Mouse (Mus musculus): ENCODE data around the gene S100a10. TPM values are rescaled to one million over a fixed set of nuclear protein-coding genes. Genes with fewer than 3 reads are reported as not detected.
"Not testable (repeated sequence)": the region's sequence is repeated elsewhere in the genome, so short reads cannot be mapped to it uniquely, and the experiment has no call there.

The S100a10 gene
- polyA plus RNA-seq, 1 experiment from 2014 or later, result 50.9 TPM

GRCm38 (mm10) chr3:93520330-93521193, 34.3 kb upstream of the S100a10 start, which contains the start of gene S100a11:
Gene S100a11, plus strand, starts transcription at chr3:93520488.
- ATAC-seq (ENCODE audit: insufficient read depth), result peak; percentile 82
- peak within 1 kb of the TSS; percentile 67 for H3K27ac ChIP-seq (replicated peaks)
- WGBS (ENCODE audit: insufficient replicate concordance), result under 1% methylated on average over 38 of the region's 38 CpGs

GRCm38 (mm10) chr3:93521462-93522057, 33.3 kb upstream of the S100a10 start:
- Histone ChIP-seq H3K4me2 (peak overlapping the region; percentile 68), H3K4me1 (replicated peaks) (peaks cover 4% of the 10 kb centered on the region), H3K27me3 (no peaks in the 10 kb centered on the region), H3K4me3 (replicated peaks) (peak overlapping the region; percentile 58), H3K9ac (peak overlapping the region; percentile 9; the same call in 1 of the 2 replicates), H3K36me3 (replicated peaks) (0 out of 2 replicates have a peak, but pooled peaks cover 5% of the 10 kb centered on the region), H3K9me3 (replicated peaks) (no peaks in the 10 kb centered on the region), H3K27ac (replicated peaks) (0 out of 2 replicates have a peak overlapping the region, but pooled peaks have one; percentile 67)
- ATAC-seq (ENCODE audit: insufficient read depth), result no peak
- WGBS (ENCODE audit: insufficient replicate concordance), result 57% methylated on average over 8 of the region's 8 CpGs

More at GRCm38 (mm10) chr3:93520330-93521193, 34.3 kb upstream of the S100a10 start, which contains the start of gene S100a11:
- no peaks in the 10 kb centered on the region for H3K27me3 ChIP-seq
- no peaks in the 10 kb centered on the region for H3K9me3 ChIP-seq (replicated peaks)
- H3K36me3 ChIP-seq (replicated peaks), result no peaks in the 10 kb centered on the region
- peak within 1 kb of the TSS; percentile 68 for H3K4me2 ChIP-seq
- H3K4me3 ChIP-seq (replicated peaks), result peak within 1 kb of the TSS; percentile 58
- H3K9ac ChIP-seq, result peak within 1 kb of the TSS; percentile 45
- H3K4me1 ChIP-seq (replicated peaks), result peaks cover 4% of the 10 kb centered on the region

- Histone ChIP-seq H3K9ac (no peak overlapping the region), H3K4me3 (replicated peaks) (no peak overlapping the region), H3K36me3 (replicated peaks) (0 out of 2 replicates have a peak, but pooled peaks cover 6% of the 10 kb centered on the region), H3K27ac (replicated peaks) (no peak overlapping the region), H3K9me3 (replicated peaks) (no peaks in the 10 kb centered on the region), H3K27me3 (no peaks in the 10 kb centered on the region), H3K4me2 (no peak overlapping the region), H3K4me1 (replicated peaks) (peaks cover 4% of the 10 kb centered on the region)
- no peak for ATAC-seq (ENCODE audit: insufficient read depth)
- 33% methylated on average over 7 of the region's 7 CpGs for WGBS (ENCODE audit: insufficient replicate concordance)
Measured at GRCm38 (mm10) chr3:93522611-93523010, 32.3 kb upstream of the S100a10 start.

GRCm38 (mm10) chr3:93527300-93527699, 27.6 kb upstream of the S100a10 start:
- Histone ChIP-seq H3K4me2 (no peak overlapping the region), H3K9ac (no peak overlapping the region), H3K27me3 (no peaks in the 10 kb centered on the region), H3K36me3 (replicated peaks) (0 out of 2 replicates have a peak, but pooled peaks cover 6% of the 10 kb centered on the region), H3K9me3 (replicated peaks) (no peaks in the 10 kb centered on the region), H3K27ac (replicated peaks) (no peak overlapping the region), H3K4me1 (replicated peaks) (no peaks in the 10 kb centered on the region; the same call in 1 of the 2 replicates), H3K4me3 (replicated peaks) (no peak overlapping the region)
- WGBS (ENCODE audit: insufficient replicate concordance), result 57% methylated on average over 3 of the region's 3 CpGs
- no peak for ATAC-seq (ENCODE audit: insufficient read depth)

GRCm38 (mm10) chr3:93528807-93529206, 26.1 kb upstream of the S100a10 start:
- H3K4me2 ChIP-seq, result no peak overlapping the region
- H3K4me1 ChIP-seq (replicated peaks), result no peaks in the 10 kb centered on the region
- no peaks in the 10 kb centered on the region for H3K9me3 ChIP-seq (replicated peaks)
- WGBS (ENCODE audit: insufficient replicate concordance), result 53% methylated on average over 5 of the region's 5 CpGs
- no peak overlapping the region for H3K27ac ChIP-seq (replicated peaks)
- no peak overlapping the region for H3K9ac ChIP-seq
- no peaks in the 10 kb centered on the region for H3K27me3 ChIP-seq
- H3K4me3 ChIP-seq (replicated peaks), result no peak overlapping the region
- H3K36me3 ChIP-seq (replicated peaks), result 0 out of 2 replicates have a peak, but pooled peaks cover 6% of the 10 kb centered on the region
- no peak for ATAC-seq (ENCODE audit: insufficient read depth)

- 48% methylated on average over 2 of the region's 2 CpGs for WGBS (ENCODE audit: insufficient replicate concordance)
- ATAC-seq (ENCODE audit: insufficient read depth), result no peak
Measured at GRCm38 (mm10) chr3:93537068-93537576, 17.8 kb upstream of the S100a10 start.

GRCm38 (mm10) chr3:93538486-93538885, 16.4 kb upstream of the S100a10 start:
- Histone ChIP-seq H3K4me2 (no peak overlapping the region), H3K4me3 (replicated peaks) (no peak overlapping the region), H3K36me3 (replicated peaks) (no peaks in the 10 kb centered on the region), H3K27me3 (no peaks in the 10 kb centered on the region), H3K9ac (no peak overlapping the region), H3K9me3 (replicated peaks) (no peaks in the 10 kb centered on the region), H3K4me1 (replicated peaks) (no peaks in the 10 kb centered on the region), H3K27ac (replicated peaks) (no peak overlapping the region)
- no peak for ATAC-seq (ENCODE audit: insufficient read depth)
- WGBS (ENCODE audit: insufficient replicate concordance), result 73% methylated on average over 2 of the region's 2 CpGs

More at GRCm38 (mm10) chr3:93537068-93537576, 17.8 kb upstream of the S100a10 start:
- Histone ChIP-seq H3K4me3 (replicated peaks) (no peak overlapping the region), H3K4me2 (no peak overlapping the region), H3K9me3 (replicated peaks) (no peaks in the 10 kb centered on the region), H3K27ac (replicated peaks) (no peak overlapping the region), H3K36me3 (replicated peaks) (no peaks in the 10 kb centered on the region), H3K4me1 (replicated peaks) (no peaks in the 10 kb centered on the region), H3K27me3 (no peaks in the 10 kb centered on the region), H3K9ac (no peak overlapping the region)

GRCm38 (mm10) chr3:93541501-93541900, 13.4 kb upstream of the S100a10 start:
- no peaks in the 10 kb centered on the region for H3K9me3 ChIP-seq (replicated peaks)
- no peak overlapping the region for H3K4me3 ChIP-seq (replicated peaks)
- no peaks in the 10 kb centered on the region for H3K4me1 ChIP-seq (replicated peaks)
- H3K27me3 ChIP-seq, result no peaks in the 10 kb centered on the region
- no peak overlapping the region for H3K27ac ChIP-seq (replicated peaks)
- no peak for ATAC-seq (ENCODE audit: insufficient read depth)
- H3K4me2 ChIP-seq, result no peak overlapping the region
- no peaks in the 10 kb centered on the region for H3K36me3 ChIP-seq (replicated peaks)
- 50% methylated on average over 2 of the region's 2 CpGs for WGBS (ENCODE audit: insufficient replicate concordance)
- H3K9ac ChIP-seq, result no peak overlapping the region

GRCm38 (mm10) chr3:93544170-93544569, 10.7 kb upstream of the S100a10 start:
- not testable (repeated sequence) for ATAC-seq (ENCODE audit: insufficient read depth); H3K27me3 ChIP-seq; H3K9me3 ChIP-seq (replicated peaks); H3K27ac ChIP-seq (replicated peaks); H3K4me2 ChIP-seq; H3K9ac ChIP-seq; H3K36me3 ChIP-seq (replicated peaks); H3K4me3 ChIP-seq (replicated peaks); H3K4me1 ChIP-seq (replicated peaks)
- 57% methylated on average over 6 of the region's 6 CpGs for whole genome bisulfite sequencing (ENCODE audit: insufficient replicate concordance)

GRCm38 (mm10) chr3:93547099-93547648, 7.7 kb upstream of the S100a10 start:
- no peak overlapping the region for H3K4me2 ChIP-seq
- WGBS (ENCODE audit: insufficient replicate concordance), result 20% methylated on average over 7 of the region's 7 CpGs
- no peaks in the 10 kb centered on the region for H3K27me3 ChIP-seq
- ATAC-seq (ENCODE audit: insufficient read depth), result no peak
- no peaks in the 10 kb centered on the region for H3K9me3 ChIP-seq (replicated peaks)
- no peak overlapping the region for H3K9ac ChIP-seq
- no peak overlapping the region for H3K4me3 ChIP-seq (replicated peaks)
- no peaks in the 10 kb centered on the region for H3K4me1 ChIP-seq (replicated peaks)
- H3K27ac ChIP-seq (replicated peaks), result no peak overlapping the region
- H3K36me3 ChIP-seq (replicated peaks), result no peaks in the 10 kb centered on the region

Data from liver, embryonic 15.5 days (tissue).